Mouse (Mus musculus) ES-Bruce4 (cell line): Measurements from ENCODE around the gene Tmem131l. TPM values are rescaled to one million over a fixed set of nuclear protein-coding genes. Genes with fewer than 3 reads are reported as not detected.
A peak's percentile ranks its signal among the peaks of the same experiment; 100 is the strongest.

Source experiments
- H3K27ac ChIP-seq: 2 replicates; pipeline ENCODE4 v1.5.1; 2012; ENCODE audit warnings: low read length, inconsistent platforms; ENCODE audit not compliant: insufficient read depth
- H3K27me3 ChIP-seq: 2 replicates; pipeline ENCODE4 v1.6.1; 2012; ENCODE audit warnings: mild to moderate bottlenecking, low read length, inconsistent platforms; ENCODE audit not compliant: control insufficient read depth, poor library complexity, insufficient read depth, severe bottlenecking
- H3K36me3 ChIP-seq: 2 replicates; pipeline ENCODE4 v1.6.1; 2012; ENCODE audit warnings: inconsistent platforms, mild to moderate bottlenecking, low read length, moderate library complexity; ENCODE audit not compliant: control insufficient read depth, poor library complexity, insufficient read depth, severe bottlenecking
- H3K4me1 ChIP-seq: one replicate; pipeline ENCODE4 v1.8.1; 2011; ENCODE audit warnings: low read length; ENCODE audit not compliant: control insufficient read depth, insufficient read depth
- H3K4me3 ChIP-seq: 2 replicates; pipeline ENCODE4 v1.5.1; 2011; ENCODE audit warnings: low read depth, mild to moderate bottlenecking, low read length
- H3K9ac ChIP-seq: 2 replicates; pipeline ENCODE4 v1.6.1; 2012; ENCODE audit warnings: low read depth, mild to moderate bottlenecking, inconsistent platforms; ENCODE audit not compliant: poor library complexity, severe bottlenecking
- H3K9me3 ChIP-seq: replicated peaks from 2 replicates; pipeline ENCODE4 v1.6.1; 2012; ENCODE audit warnings: mild to moderate bottlenecking, low read length, inconsistent platforms; ENCODE audit not compliant: control insufficient read depth, poor library complexity, insufficient read depth, severe bottlenecking
- CTCF ChIP-seq: IDR thresholded peaks from one replicate; pipeline ENCODE4 v1.8.1; 2011; ENCODE audit warnings: low read depth, low read length
- EP300 ChIP-seq: IDR thresholded peaks from 2 replicates; pipeline ENCODE4 v1.6.1; 2011; ENCODE audit warnings: low read depth, low read length; ENCODE audit not compliant: insufficient read depth
- POLR2A ChIP-seq: IDR thresholded peaks from one replicate; pipeline ENCODE4 v1.8.1; 2011; ENCODE audit warnings: low read length; ENCODE audit not compliant: insufficient read depth
- polyA plus RNA-seq: library from polyadenylated mRNA; stranded (reverse); fragments of >200 nt; gene quantifications from 2 replicates; pipeline ENCODE4 v1.2.4, GENCODE M21; 2011; ENCODE audit warnings: low read depth; ENCODE audit not compliant: missing spikeins, insufficient read depth, insufficient read length

Gene Tmem131l
- polyA plus RNA-seq, 1 experiment, result 51.5 TPM

DNA sequence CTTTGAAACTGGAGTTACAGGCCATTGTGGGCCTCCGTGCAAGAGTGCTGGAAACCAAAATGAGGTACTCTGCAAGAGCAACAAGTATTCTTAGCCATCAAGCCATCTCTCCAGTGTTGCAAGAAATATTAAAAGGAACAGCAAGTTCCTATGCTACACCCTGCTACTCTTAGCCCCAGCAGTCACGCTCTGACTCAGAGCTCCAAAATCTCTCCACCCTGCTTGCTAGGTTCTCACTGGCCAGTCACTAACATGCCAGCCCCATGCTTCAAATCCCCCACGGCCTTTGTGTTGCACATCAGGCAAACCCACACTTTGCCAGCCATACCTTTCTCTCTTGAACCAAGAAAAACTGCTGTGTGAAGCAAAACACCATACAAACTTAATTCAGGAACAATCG, 96.8 kb downstream of the Tmem131l start:
- no peak for TF ChIP-seq EP300
- no peak for TF ChIP-seq POLR2A
- no peak for TF ChIP-seq CTCF
- peak overlapping the region; percentile 74 for H3K27ac ChIP-seq
- no peaks in the 10 kb centered on the region for H3K9me3 ChIP-seq
- peaks cover 4% of the 10 kb centered on the region; the same call in 1 of the 2 replicates for H3K36me3 ChIP-seq
- peak overlapping the region; percentile 28; the same call in 1 of the 2 replicates for H3K4me3 ChIP-seq
- H3K4me1 ChIP-seq, result no peaks in the 10 kb centered on the region
- H3K27me3 ChIP-seq, result no peaks in the 10 kb centered on the region
- H3K9ac ChIP-seq, result peak overlapping the region; percentile 10

DNA sequence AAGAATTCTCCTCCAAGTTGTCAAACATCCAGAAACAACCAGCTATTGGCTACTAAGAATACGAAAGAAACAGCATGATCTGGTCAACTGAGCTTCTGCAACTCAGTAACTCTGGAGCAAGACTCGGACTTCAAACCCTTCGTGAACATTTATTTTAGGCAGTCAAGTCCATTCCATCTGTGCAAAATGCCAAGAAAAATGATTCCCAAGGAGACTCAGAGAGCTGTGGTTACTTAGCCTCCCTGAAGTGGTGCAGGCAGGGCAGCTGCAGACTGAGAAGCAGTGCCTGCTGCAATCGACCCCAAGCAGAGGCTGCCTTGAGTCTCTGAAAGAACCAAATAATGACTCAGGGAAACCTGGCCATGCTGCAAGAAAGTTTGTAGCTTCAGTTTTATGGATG, 98.1 kb downstream of the Tmem131l start:
- H3K36me3 ChIP-seq, result peaks cover 4% of the 10 kb centered on the region; the same call in 1 of the 2 replicates
- H3K9ac ChIP-seq, result no peak overlapping the region
- no peaks in the 10 kb centered on the region for H3K4me1 ChIP-seq
- TF ChIP-seq EP300, result no peak
- no peak for TF ChIP-seq CTCF
- no peak for TF ChIP-seq POLR2A
- H3K9me3 ChIP-seq, result no peaks in the 10 kb centered on the region
- no peak overlapping the region for H3K4me3 ChIP-seq
- no peaks in the 10 kb centered on the region for H3K27me3 ChIP-seq
- H3K27ac ChIP-seq, result no peak overlapping the region

DNA sequence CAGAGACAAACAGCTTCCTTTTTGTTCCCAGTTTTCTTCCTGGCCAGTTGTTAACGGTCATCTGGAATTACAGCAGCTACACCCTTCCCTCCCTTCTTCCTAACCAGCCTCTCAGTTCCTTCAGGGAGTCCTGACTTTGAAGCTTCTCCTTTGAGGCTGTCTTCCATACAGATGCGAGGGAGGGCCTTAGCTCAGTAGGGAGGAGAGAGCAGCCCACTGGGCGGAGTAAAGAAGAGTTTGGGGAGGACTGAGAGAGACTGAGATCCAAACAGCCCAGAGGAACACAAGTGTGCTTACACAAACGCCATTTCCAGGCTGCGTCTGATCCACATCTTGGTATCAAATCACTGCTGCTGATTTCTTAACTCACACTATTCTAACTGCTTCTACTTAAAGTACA, 101.1 kb downstream of the Tmem131l start:
- H3K4me3 ChIP-seq, result no peak overlapping the region
- H3K36me3 ChIP-seq, result peaks cover 8% of the 10 kb centered on the region
- no peaks in the 10 kb centered on the region for H3K9me3 ChIP-seq
- H3K4me1 ChIP-seq, result no peaks in the 10 kb centered on the region
- no peak overlapping the region for H3K9ac ChIP-seq
- H3K27ac ChIP-seq, result peak overlapping the region; percentile 14; the same call in 1 of the 2 replicates
- TF ChIP-seq EP300, result no peak
- TF ChIP-seq CTCF, result no peak
- H3K27me3 ChIP-seq, result no peaks in the 10 kb centered on the region

DNA sequence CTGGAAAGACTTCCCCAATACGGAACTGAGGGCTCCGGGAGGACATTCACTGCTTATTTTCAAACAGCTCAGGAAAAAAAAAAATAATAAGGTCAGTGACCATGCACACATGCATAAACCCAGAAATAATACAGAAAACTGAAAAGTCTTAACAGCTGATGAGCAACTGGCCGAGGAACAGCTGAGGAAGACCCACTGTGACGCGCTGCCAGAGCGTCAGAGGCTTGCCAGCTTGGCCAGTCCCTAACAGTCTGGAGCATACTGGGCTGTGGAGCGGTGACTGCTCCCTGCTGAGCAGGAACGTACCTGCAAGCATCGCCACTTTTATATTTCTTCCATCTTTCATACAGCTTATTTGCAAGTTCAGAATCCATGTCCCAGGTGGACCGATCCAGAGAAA, 105.5 kb downstream of the Tmem131l start:
- Histone ChIP-seq H3K27me3 (no peaks in the 10 kb centered on the region), H3K27ac (no peak overlapping the region), H3K9me3 (no peaks in the 10 kb centered on the region), H3K9ac (no peak overlapping the region), H3K4me3 (no peak overlapping the region), H3K36me3 (peaks cover 15% of the 10 kb centered on the region), H3K4me1 (no peaks in the 10 kb centered on the region)
- no peak for TF ChIP-seq EP300
- TF ChIP-seq CTCF, result no peak
- no peak for TF ChIP-seq POLR2A

DNA sequence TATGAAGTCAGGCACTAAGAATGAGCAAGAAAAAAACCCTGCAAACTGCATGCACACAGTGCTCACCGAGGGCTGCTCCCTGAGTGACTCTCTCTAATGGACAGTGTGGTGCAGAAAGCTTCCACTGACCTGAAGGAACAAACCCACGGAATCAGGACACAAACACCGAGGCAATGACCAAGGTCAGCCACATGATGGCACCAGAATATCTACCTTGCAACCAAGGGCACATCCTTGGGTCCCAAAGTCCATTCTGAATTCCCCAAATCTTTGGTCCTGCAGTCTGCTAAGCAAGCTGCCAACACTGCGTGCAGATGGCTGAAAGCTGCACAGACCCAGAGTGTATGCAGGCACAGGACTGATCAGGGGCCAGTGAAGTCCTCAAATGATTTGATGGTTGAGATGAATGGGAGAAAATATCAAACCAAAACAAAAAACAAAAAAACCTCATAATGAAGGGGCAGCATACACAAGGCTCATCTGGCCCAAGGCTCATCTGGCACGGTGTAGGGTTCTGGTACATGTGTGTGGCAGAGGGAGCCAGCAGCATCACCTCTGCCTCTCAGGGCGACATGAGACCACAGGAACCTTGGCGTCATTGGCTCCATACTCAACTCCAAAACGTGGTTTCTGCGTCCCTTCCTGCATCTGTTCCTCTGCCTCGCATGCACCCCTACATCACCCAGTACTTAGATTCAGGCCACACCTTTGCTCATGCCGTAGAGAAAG, 124.0 kb downstream of the Tmem131l start:
- no peak overlapping the region for H3K9ac ChIP-seq
- H3K4me3 ChIP-seq, result no peak overlapping the region
- no peaks in the 10 kb centered on the region for H3K4me1 ChIP-seq
- TF ChIP-seq POLR2A (no peak), CTCF (peak; percentile 71), EP300 (no peak)
- no peaks in the 10 kb centered on the region for H3K27me3 ChIP-seq
- no peak overlapping the region for H3K27ac ChIP-seq
- H3K36me3 ChIP-seq, result peaks cover 14% of the 10 kb centered on the region
- no peaks in the 10 kb centered on the region for H3K9me3 ChIP-seq

DNA sequence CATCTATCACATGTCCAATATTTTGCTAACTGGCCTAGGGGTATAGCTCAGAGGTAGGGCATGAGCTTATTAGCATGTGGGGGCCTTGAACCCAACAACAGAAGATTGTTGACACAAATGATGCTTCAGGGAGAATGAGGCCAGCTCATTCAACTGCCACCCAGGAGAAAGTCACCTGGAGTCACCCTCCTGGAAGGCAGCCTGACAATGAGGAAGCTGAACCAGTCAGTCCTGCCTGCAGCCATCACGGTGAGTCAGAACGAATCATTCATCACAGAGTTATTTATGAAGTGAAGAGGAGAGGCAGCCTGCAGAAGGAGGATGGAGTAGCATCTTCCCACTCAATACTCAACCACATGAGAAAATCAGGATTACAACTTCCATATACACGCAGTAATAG, 124.9 kb downstream of the Tmem131l start:
- H3K36me3 ChIP-seq, result peaks cover 10% of the 10 kb centered on the region; the same call in 1 of the 2 replicates
- no peaks in the 10 kb centered on the region for H3K27me3 ChIP-seq
- H3K9me3 ChIP-seq, result no peaks in the 10 kb centered on the region
- H3K9ac ChIP-seq, result no peak overlapping the region
- H3K27ac ChIP-seq, result no peak overlapping the region
- no peaks in the 10 kb centered on the region for H3K4me1 ChIP-seq
- TF ChIP-seq CTCF (no peak), EP300 (no peak), POLR2A (no peak)
- H3K4me3 ChIP-seq, result no peak overlapping the region
